Mouse (Mus musculus): ENCODE results near the gene Il3.

GRCm38 (mm10) chr11:54296734-54297133 lies 29.7 kb upstream of the Il3 start:
- no peak for TF ChIP-seq POLR2A (IDR thresholded peaks at IDR 0.05; ENCODE audit: low read depth, low read length)
- TF ChIP-seq CTCF (conservative IDR thresholded peaks at IDR 0.05; ENCODE audit: insufficient read depth, insufficient read length, low read depth, low read length) = no peak

All from kidney, adult 2 months (tissue).